Mouse (Mus musculus) MEL (cell line): ENCODE results near the gene Lrrc3c.

Experiments
- GABPA ChIP-seq: IDR thresholded peaks from 2 replicates; pipeline ENCODE4 v1.6.1; 2012; ENCODE audit warnings: low read depth, mild to moderate bottlenecking, inconsistent platforms, low read length, improper control_type of control experiment, moderate library complexity
- GATA1 ChIP-seq: IDR thresholded peaks from 2 replicates; pipeline ENCODE4 v1.6.1; 2011; ENCODE audit warnings: low read depth, low read length, improper control_type of control experiment

DNA sequence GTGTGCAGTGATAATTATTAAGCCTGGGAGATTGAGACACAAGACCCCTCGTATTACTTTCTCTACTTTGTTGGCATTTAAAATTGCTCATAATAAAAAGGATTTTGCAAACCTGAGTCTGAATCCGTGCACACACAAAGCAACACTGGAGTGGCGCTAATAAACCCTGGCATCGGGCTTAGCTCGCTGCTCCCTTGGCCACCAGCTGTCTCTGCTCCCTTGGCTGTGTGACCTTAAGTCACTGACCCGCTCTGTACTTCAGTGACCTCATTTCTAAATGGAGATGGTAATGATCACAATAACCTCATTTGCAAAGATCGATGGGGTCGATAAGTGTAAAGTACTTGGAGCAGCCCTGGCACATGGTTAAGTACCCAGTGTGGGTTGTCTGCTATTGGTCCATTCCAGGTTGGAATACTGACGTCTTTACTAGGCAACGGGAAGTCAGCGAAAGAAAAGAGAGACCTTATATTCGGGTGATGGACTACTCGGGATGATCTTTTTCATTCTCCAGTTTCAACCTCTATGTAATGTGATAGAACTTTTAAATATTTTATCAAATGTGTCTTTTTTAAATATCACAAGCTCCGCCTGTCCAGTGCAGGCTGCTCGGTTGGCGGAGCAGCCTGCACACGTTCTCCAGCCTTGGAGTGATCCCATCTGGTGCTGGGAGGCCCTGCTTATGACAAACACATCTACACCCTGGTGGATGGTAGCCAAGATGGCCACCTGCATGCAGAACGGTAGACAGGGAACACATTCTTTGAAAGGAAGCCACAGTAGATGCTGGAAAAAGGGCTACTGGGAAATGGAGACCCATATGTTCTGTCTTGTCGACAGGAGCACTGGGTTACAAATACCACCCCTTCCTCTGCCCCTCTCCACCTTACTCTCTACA is 7.3 kb upstream of the Lrrc3c start:
- TF ChIP-seq GABPA (no peak), GATA1 (no peak)
